Mouse (Mus musculus) lung, embryonic 15.5 days (tissue): ENCODE measurements around the gene Prss43. TPM values are rescaled to one million over a fixed set of nuclear protein-coding genes. Genes with fewer than 3 reads are reported as not detected.
"Not testable (repeated sequence)": the region's sequence is repeated elsewhere in the genome, so short reads cannot be mapped to it uniquely, and the experiment has no call there.

Experiments
- ATAC-seq: fragments of 200-750 bp; cut with Nextera tagmentation; 2 replicates; pipeline ENCODE4 v1.8.0; 2017; ENCODE audit warnings: moderate number of reproducible peaks, borderline replicate concordance; ENCODE audit not compliant: low FRiP score, low TSS enrichment; ENCODE audit errors: extremely low read depth
- H3K27ac ChIP-seq: fragments of 300-500 bp; sonication (generic); 2 replicates; pipeline ENCODE4 v1.5.1; 2015; ENCODE audit warnings: moderate library complexity, mild to moderate bottlenecking, inconsistent platforms
- H3K27me3 ChIP-seq: fragments of 300-500 bp; sonication (generic); 2 replicates; pipeline ENCODE4 v1.6.1; 2015; ENCODE audit warnings: inconsistent platforms
- H3K36me3 ChIP-seq: fragments of 300-500 bp; sonication (generic); 2 replicates; pipeline ENCODE4 v1.6.1; 2015; ENCODE audit warnings: inconsistent platforms
- H3K4me1 ChIP-seq: fragments of 300-500 bp; sonication (generic); 2 replicates; pipeline ENCODE4 v1.6.1; 2015; ENCODE audit warnings: inconsistent platforms
- H3K4me2 ChIP-seq: fragments of 300-500 bp; sonication (generic); 2 replicates; pipeline ENCODE4 v1.6.1; 2015; ENCODE audit warnings: inconsistent platforms, mild to moderate bottlenecking, moderate library complexity
- H3K4me3 ChIP-seq: fragments of 300-500 bp; sonication (generic); 2 replicates; pipeline ENCODE4 v1.5.1; 2015; ENCODE audit warnings: mild to moderate bottlenecking, inconsistent platforms
- H3K9ac ChIP-seq: fragments of 300-500 bp; sonication (generic); 2 replicates; pipeline ENCODE4 v1.6.1; 2015; ENCODE audit warnings: inconsistent platforms
- H3K9me3 ChIP-seq: fragments of 300-500 bp; sonication (generic); 2 replicates; pipeline ENCODE4 v1.6.1; 2016; ENCODE audit warnings: inconsistent platforms
- WGBS: fragments of 180-500 bp; shearing (Covaris S2); methylation state at CpG from one replicate; pipeline ENCODE4 v1.1.7; 2015; 5-methylcytosine and 5-hydroxymethylcytosine counted together
- polyA plus RNA-seq: library from polyadenylated mRNA; unstranded; fragments of >200 nt; fragmentation: Nextera tagmentation; extraction: Ambion mirVana; gene quantifications from 2 replicates; pipeline ENCODE4 v1.2.1, GENCODE M21; 2015

Gene Prss43
- polyA plus RNA-seq, 1 experiment from 2014 or later = not detected

- 65% methylated on average over 4 of the region's 4 CpGs for WGBS
- no peak overlapping the region for H3K4me2 ChIP-seq
- H3K4me1 ChIP-seq = no peaks in the 10 kb centered on the region
- H3K27me3 ChIP-seq = no peaks in the 10 kb centered on the region
- no peak overlapping the region for H3K27ac ChIP-seq
- no peaks in the 10 kb centered on the region for H3K9me3 ChIP-seq
- no peak overlapping the region for H3K4me3 ChIP-seq
- no peak for ATAC-seq
- no peak overlapping the region for H3K9ac ChIP-seq
- H3K36me3 ChIP-seq = no peaks in the 10 kb centered on the region
These were observed 23.2 kb upstream of the Prss43 start for GRCm38 (mm10) chr9:110803294-110803693.

DNA sequence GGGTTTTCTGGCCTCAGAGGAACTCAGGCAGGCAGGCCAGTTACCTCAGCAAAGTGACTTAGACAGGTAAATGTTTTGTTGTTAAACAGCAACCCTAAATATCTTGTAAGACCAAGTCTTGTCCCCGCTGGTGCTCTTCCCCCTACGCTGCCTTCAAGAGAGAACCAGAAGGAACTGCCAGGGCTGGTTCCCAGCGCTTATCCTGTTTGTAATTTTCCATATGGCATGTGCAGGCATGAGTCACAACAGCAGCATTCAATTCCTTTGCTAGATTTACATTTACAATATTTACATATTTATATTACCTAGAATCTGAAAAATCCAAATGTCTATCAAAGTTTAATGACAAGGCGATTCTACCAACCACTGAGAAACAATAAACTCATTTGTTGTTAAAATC lies 16.4 kb upstream of the Prss43 start:
- ATAC-seq = no peak
- no peak overlapping the region for H3K4me3 ChIP-seq
- H3K9ac ChIP-seq = no peak overlapping the region
- no peaks in the 10 kb centered on the region for H3K4me1 ChIP-seq
- H3K36me3 ChIP-seq = no peaks in the 10 kb centered on the region
- no peaks in the 10 kb centered on the region for H3K27me3 ChIP-seq
- H3K27ac ChIP-seq = no peak overlapping the region
- WGBS = 79% methylated on average over 4 of the region's 4 CpGs
- no peaks in the 10 kb centered on the region for H3K9me3 ChIP-seq
- no peak overlapping the region for H3K4me2 ChIP-seq

- Histone ChIP-seq H3K27ac (no peak within 1 kb of the TSS), H3K4me2 (no peak within 1 kb of the TSS), H3K4me3 (no peak within 1 kb of the TSS), H3K27me3 (no peaks in the 10 kb centered on the region), H3K9ac (no peak within 1 kb of the TSS), H3K9me3 (no peaks in the 10 kb centered on the region), H3K36me3 (no peaks in the 10 kb centered on the region), H3K4me1 (no peaks in the 10 kb centered on the region)
- no peak for ATAC-seq
- 60% methylated on average over 18 of the region's 18 CpGs for WGBS
These were observed 12.7 kb upstream of the Prss43 start, which contains the start of gene Prss44 for GRCm38 (mm10) chr9:110813789-110814188. TSS of gene Prss44 (plus strand) at chr9:110813994.

DNA sequence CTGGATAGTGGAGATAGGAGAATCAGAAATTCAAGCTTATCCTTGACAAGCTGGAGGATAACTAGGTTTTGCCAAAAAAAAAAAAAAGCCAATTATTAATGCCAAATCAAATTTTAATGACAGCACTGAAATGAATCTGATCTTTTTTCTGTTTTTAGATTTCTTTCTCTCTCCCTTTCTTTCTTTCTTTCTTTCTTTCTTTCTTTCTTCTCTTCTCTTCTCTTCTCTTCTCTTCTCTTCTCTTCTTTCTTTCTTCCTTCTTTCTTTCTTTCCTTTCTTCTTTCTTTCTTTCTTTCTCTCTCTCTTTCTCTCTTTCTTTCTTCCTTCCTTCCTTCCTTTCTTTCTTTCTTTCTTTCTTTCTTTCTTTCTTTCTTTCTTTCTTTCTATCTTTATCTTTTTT lies 5.9 kb upstream of the Prss43 start:
- H3K36me3 ChIP-seq, ATAC-seq, H3K9me3 ChIP-seq, H3K27me3 ChIP-seq, H3K27ac ChIP-seq, H3K4me1 ChIP-seq, H3K9ac ChIP-seq, H3K4me2 ChIP-seq, H3K4me3 ChIP-seq: not testable (repeated sequence)

DNA sequence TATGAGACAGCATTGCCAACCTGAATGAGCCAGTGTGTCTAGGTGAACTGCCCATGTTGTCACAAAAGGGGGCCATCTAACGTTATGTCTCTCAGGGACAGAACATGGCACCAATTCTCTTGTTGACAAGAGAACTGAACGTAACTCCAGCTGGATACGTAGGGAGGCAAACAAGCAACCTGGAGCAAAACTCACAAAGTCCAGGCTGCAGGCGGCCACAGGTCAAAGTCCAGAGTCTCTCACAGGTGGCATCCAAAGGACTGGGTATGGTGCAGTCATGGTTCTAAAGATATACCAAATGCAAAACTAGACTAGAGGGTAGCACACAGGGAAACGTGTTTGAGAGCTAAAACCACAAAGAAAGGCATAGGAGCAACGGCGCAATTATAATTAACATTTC lies 5.1 kb upstream of the Prss43 start:
- 82% methylated on average over 7 of the region's 7 CpGs for WGBS
- Histone ChIP-seq H3K9ac (no peak overlapping the region), H3K4me2 (no peak overlapping the region), H3K9me3 (no peaks in the 10 kb centered on the region), H3K4me1 (no peaks in the 10 kb centered on the region), H3K4me3 (no peak overlapping the region), H3K36me3 (no peaks in the 10 kb centered on the region), H3K27me3 (no peaks in the 10 kb centered on the region), H3K27ac (no peak overlapping the region)
- no peak for ATAC-seq

DNA sequence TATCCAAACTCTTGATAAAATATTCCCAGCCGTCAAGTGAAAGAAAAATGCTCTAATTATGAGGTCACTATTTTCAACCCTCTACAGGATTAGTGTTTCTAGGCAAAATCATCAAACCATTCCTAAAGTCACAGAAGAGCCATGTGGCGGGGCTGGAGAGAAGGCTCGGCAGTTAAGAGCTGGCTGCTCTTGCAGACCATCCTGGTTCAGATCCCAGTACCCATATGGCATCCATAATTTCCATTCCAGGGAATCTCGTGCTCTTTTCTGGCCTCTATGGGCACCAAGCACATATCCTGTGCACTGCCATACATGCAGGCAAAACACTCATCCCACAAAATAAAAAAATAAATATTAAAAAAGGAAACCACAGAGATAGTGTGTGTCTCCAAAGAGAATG lies 1.1 kb upstream of the Prss43 start:
- Histone ChIP-seq H3K27me3 (no peaks in the 10 kb centered on the region), H3K27ac (no peak overlapping the region), H3K4me1 (no peaks in the 10 kb centered on the region), H3K9me3 (no peaks in the 10 kb centered on the region), H3K4me2 (no peak overlapping the region), H3K4me3 (no peak overlapping the region), H3K36me3 (no peaks in the 10 kb centered on the region), H3K9ac (no peak overlapping the region)
- no peak for ATAC-seq
- 67% methylated on average over 4 of the region's 4 CpGs for WGBS

DNA sequence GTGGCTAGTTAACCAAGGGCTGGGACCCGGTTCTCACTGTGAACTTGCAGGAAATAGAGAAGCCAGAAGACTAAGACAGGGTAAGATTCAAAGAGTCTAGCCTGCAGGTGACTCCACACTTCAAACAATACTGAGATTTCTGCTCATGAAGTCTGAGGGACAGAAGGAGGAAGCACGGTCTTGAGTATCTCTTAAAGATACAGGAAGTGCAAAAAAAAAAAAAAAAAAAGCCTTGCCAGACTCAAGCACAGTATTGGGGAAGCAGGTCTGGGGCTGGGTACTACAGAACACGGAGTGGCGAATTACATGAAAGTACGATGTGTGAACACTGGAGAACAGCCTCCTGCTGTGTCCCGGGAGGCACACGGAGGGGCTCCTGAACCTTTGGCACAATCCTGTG lies 658 bp upstream of the Prss43 start:
- no peak overlapping the region for H3K4me3 ChIP-seq
- WGBS = 67% methylated on average over 7 of the region's 7 CpGs

GRCm38 (mm10) chr9:110833021-110833420 lies 6.5 kb downstream of the Prss43 start:
- Histone ChIP-seq H3K27me3 (no peaks in the 10 kb centered on the region), H3K4me3 (no peak overlapping the region), H3K27ac (no peak overlapping the region), H3K9me3 (no peaks in the 10 kb centered on the region), H3K36me3 (no peaks in the 10 kb centered on the region), H3K4me2 (no peak overlapping the region), H3K4me1 (no peaks in the 10 kb centered on the region), H3K9ac (no peak overlapping the region)
- 73% methylated on average over 5 of the region's 5 CpGs for WGBS
- no peak for ATAC-seq

More for the DNA sequence above, 658 bp upstream of the Prss43 start:
- Histone ChIP-seq H3K4me1 (no peaks in the 10 kb centered on the region), H3K9ac (no peak overlapping the region), H3K36me3 (no peaks in the 10 kb centered on the region), H3K4me2 (no peak overlapping the region), H3K9me3 (no peaks in the 10 kb centered on the region), H3K27ac (no peak overlapping the region), H3K27me3 (no peaks in the 10 kb centered on the region)
- ATAC-seq = no peak

DNA sequence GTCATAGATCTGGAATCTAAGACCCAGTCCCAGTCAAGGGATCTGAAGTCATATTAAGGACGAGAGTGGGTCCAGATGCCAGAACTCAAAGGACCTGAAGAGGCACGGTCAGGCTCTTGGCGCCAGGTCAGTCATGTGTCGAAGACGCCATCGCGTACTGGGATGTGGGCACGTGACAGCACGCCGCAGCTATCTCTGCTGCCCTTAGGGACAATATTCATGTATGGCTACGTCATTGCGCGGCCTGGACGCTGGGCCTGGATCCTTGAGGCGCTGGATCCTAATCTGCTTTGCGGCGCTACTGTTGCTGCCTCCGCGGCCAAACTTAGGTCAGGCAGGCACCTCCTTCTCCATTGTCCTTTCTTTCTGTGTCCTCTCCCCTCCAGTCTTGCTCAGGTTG lies 7.9 kb downstream of the Prss43 start, which contains the start of gene Prss45:
Gene Prss45 (plus strand): TSS at position 178 of the 400 bp plus-strand sequence.
- H3K9me3 ChIP-seq = no peaks in the 10 kb centered on the region
- no peak within 1 kb of the TSS for H3K9ac ChIP-seq
- no peak within 1 kb of the TSS for H3K4me2 ChIP-seq
- no peaks in the 10 kb centered on the region for H3K4me1 ChIP-seq
- no peak within 1 kb of the TSS for H3K27ac ChIP-seq
- 73% methylated on average over 19 of the region's 19 CpGs for WGBS
- no peak within 1 kb of the TSS for H3K4me3 ChIP-seq
- no peaks in the 10 kb centered on the region for H3K36me3 ChIP-seq
- ATAC-seq = no peak
- H3K27me3 ChIP-seq = no peaks in the 10 kb centered on the region

DNA sequence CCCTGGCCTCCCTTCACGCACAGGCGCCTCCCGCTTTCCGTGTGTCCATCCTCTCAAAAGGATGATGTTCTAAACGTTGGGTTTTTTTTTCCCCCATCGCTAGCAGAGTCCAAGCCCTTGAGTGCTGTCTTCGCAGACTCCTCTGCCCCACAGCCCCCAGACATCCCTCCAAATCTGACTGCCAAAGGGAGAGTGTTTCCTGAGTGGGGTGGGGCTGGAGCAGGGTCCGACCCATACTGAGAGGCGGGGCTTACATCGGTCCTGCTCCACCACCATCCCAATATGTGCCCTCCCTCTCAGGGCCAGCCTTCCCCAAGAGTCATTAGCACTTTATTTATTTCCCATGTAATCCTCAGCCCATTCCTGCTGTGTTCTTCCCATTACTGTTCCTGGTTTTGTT lies 8.5 kb downstream of the Prss43 start:
- H3K9me3 ChIP-seq = no peaks in the 10 kb centered on the region
- H3K4me1 ChIP-seq = no peaks in the 10 kb centered on the region
- ATAC-seq = no peak
- H3K4me2 ChIP-seq = no peak overlapping the region
- H3K36me3 ChIP-seq = no peaks in the 10 kb centered on the region
- 21% methylated on average over 10 of the region's 10 CpGs for WGBS
- H3K27ac ChIP-seq = no peak overlapping the region
- H3K9ac ChIP-seq = no peak overlapping the region
- H3K27me3 ChIP-seq = no peaks in the 10 kb centered on the region
- no peak overlapping the region for H3K4me3 ChIP-seq

DNA sequence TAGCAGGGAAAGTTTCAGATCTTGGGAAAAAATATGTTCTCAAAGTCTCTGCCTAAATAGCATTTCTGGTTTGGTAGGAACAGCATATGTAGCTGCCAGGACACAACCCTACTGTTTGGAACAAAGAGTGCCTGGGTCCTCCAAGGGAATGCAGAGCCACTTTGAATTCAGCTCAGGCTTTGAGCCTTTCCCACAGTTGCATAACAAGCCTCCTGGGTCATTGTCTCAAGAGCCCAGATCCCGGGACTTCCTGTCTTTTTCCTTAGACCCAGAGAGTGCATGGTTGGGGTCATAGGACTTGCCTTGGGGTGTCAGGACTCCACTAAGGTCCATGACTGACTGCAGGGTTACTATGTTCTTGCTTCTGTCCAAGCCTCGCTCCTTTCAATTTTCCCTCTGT lies 9.6 kb downstream of the Prss43 start:
- Histone ChIP-seq H3K36me3 (no peaks in the 10 kb centered on the region), H3K4me3 (no peak overlapping the region), H3K27me3 (no peaks in the 10 kb centered on the region), H3K9ac (no peak overlapping the region), H3K27ac (no peak overlapping the region), H3K4me1 (no peaks in the 10 kb centered on the region), H3K9me3 (no peaks in the 10 kb centered on the region), H3K4me2 (no peak overlapping the region)
- no peak for ATAC-seq
- 50% methylated on average over 2 of the region's 2 CpGs for WGBS

GRCm38 (mm10) chr9:110840905-110841304 lies 14.4 kb downstream of the Prss43 start:
- H3K27me3 ChIP-seq = no peaks in the 10 kb centered on the region
- WGBS = 83% methylated on average over 6 of the region's 6 CpGs

DNA sequence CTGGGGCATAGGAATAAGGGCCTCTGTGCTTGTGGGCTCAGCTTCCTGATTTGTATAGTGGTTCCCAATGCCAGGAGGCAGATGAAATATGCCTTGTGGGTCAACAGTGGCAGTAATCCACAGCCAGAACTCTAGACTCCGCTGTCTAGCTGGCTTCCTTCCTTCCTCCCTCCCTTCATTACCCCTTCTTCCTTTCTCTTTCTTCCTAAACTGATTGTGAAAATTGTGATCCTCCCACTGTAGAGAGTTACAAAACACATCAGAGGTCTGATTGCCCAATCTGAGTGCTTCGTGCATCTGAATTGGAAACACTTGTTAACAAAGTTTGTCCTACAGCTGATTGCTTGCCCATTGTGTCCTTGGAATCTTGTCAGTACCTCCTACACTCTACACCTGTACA lies 14.9 kb downstream of the Prss43 start:
- Histone ChIP-seq H3K27me3 (no peaks in the 10 kb centered on the region), H3K4me3 (no peak overlapping the region), H3K9me3 (no peaks in the 10 kb centered on the region), H3K9ac (no peak overlapping the region), H3K4me1 (no peaks in the 10 kb centered on the region), H3K27ac (no peak overlapping the region), H3K4me2 (no peak overlapping the region), H3K36me3 (no peaks in the 10 kb centered on the region)
- WGBS = 61% methylated on average over 2 of the region's 2 CpGs
- ATAC-seq = no peak

More at GRCm38 (mm10) chr9:110840905-110841304, 14.4 kb downstream of the Prss43 start:
- Histone ChIP-seq H3K4me3 (no peak overlapping the region), H3K27ac (no peak overlapping the region), H3K4me2 (no peak overlapping the region), H3K36me3 (no peaks in the 10 kb centered on the region), H3K9ac (no peak overlapping the region), H3K4me1 (no peaks in the 10 kb centered on the region), H3K9me3 (no peaks in the 10 kb centered on the region)
- no peak for ATAC-seq
